Mouse (Mus musculus): Measurements from ENCODE around the gene Mlh1. TPM values are rescaled to one million over a fixed set of nuclear protein-coding genes. Genes with fewer than 3 reads are reported as not detected.

Gene Mlh1
- total RNA-seq, 1 experiment from 2014 or later, result 20.9 TPM

DNA sequence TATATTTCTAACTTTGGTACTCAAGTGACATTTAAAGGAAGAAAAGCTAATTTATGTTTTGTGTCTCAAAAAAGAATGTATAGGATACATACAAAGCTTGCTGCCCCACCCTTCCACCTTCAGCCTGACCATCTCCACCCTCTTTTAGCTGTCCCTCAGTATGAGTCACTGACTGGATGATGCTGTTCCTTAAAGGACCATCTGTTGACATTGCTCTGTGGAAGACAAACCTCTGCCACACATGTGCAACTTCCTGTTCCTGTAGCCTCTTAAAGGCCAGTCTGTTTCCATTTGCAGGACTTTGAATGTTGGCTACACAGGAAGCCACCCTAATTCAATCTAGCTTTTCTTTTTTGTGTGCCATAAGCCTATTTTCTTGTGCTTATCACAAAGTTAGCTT lies 55.2 kb downstream of the Mlh1 start:
- no peak for DNase-seq

DNA sequence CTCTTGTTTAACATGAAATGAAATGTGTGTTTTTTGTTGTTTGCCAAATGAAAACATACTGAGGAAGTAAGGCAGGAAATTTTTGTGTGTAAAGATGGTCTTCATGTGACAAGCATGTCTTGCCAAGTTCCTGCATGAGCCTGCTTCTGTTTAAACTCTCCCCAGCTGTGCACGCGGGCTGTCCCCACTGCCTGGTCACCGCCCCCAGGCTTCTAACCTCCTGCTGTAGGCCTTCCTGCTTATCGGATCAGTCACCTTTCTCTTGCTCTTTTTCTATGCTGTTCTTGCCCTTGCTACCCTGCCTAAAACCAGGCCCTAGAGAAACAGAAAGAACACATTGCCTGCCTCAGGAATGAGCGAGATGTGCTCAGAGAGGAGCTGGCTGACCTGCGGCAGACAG lies 58.1 kb downstream of the Mlh1 start:
- DNase-seq, result no peak

DNA sequence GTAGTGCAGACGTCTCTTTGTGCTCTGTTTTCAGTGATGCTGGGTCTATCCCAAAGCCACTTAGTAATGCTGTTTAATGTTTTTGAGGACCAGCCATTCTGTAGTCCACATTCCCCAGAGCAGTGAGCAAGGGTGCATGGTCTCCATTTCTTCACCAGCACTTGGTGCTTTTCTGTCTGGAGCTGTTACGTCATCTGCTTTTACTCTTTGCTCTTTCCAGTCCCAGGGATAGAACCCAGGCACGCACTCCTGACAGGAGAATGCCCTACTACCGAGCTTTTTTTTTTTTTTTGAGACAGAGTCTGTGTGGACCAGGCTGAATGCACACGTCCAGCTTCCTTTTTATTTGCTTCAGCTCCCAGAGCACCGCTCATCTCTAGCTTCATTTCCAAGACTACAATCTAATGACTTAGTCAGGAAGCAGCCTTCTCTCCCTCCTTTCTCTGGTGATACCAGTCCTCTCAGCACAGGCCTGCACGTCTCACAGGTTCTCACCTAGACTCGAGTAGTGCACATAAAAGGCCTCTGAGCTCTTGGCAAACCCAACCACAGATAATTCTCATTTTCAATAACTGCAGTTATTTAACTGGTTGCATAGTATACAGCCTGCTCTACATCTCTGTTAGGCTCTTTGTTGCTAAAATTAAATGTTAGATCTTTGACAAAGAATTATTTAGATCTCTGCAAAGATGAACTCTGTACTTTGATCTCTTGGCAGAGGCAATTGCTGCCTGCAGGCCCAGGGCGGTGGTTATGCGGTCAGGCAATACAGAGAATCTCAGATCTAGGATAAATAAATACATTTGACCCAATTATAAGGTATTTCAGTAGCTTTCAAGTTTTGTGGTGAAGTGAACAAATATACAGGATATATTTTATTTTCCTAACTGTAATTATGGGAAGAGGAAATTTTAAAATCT lies 60.2 kb downstream of the Mlh1 start:
- DNase-seq, result no peak

DNA sequence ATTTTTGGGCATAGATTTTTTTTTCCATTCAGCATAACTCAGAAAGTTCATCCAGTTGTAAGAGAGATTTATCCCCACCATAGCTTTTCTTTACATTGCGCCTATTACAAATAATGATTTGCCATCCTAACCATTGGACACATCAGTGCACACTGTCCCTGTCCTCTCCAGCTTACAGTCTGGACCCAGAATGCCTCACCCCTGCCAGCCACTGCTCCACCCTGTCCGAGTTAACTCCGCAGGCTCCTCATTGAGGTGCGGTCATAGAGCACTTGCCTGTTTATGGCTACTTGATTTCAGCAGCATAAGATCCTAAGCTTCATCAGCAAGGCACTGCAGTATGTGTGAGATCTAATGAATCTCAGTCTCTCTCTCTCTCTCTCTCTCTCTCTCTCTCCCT lies 61.2 kb downstream of the Mlh1 start:
- DNase-seq, result no peak

DNA sequence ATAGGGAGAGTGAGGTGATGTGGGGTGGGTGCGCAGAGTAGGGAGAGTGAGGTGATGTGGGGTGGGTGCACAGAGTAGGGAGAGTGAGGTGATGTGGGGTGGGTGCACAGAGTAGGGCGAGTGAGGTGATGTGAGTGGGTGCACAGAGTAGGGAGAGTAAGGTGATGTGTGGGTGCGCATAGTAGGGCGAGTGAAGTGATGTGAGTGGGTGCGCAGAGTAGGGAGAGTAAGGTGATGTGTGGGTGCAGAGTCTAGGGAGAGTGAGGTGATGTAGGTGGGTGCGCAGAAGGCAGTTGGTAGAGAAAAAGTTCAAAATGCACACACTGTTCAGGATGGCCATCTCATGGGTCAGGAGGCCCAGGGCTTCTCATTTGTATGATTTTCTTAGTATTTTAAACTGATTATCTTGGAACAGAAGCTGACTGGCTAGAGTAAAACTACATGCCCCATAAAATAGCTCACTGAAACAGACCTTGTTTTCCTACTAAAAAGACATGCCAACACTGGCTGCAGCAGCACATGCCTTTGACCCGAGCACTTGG lies 62.4 kb downstream of the Mlh1 start:
- no peak for DNase-seq

DNA sequence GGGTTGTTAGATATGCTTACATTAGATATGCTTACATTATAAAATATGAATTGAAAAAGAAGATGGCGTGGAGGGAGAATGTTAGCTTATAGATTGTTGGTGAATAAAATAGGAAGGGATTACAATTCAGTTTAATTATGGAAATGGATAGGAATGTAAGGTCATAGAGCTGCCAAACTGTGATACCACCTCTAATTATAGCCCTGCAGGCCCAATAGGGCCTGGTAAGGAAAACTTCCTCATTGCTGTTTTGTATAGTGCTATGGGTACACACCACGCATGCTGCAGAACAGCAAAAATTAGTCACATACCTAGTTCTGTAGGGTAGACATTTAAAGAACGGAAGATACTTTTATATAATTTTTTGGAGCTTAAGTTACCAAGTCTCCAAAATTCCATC lies 63.4 kb downstream of the Mlh1 start:
- no peak for DNase-seq

DNA sequence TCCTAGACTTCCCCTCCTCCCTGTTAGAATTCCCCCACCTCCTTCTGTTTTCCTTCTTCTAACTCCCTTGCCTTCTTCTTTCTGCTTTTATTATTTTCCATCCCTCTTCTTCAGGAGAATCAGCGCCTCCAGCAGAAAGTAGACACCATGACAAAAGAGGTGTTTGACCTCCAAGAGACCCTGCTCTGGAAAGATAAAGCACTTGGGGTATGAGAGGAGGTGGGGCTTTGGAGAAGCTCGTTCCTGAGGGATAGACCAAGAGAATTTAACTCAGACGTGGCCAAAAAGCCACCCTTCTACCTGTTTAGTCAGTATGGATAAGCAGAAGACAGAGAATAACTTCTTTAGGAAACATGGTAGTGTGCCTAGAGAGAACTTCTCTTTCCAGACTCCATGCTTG lies 63.9 kb downstream of the Mlh1 start:
- DNase-seq, result no peak

DNA sequence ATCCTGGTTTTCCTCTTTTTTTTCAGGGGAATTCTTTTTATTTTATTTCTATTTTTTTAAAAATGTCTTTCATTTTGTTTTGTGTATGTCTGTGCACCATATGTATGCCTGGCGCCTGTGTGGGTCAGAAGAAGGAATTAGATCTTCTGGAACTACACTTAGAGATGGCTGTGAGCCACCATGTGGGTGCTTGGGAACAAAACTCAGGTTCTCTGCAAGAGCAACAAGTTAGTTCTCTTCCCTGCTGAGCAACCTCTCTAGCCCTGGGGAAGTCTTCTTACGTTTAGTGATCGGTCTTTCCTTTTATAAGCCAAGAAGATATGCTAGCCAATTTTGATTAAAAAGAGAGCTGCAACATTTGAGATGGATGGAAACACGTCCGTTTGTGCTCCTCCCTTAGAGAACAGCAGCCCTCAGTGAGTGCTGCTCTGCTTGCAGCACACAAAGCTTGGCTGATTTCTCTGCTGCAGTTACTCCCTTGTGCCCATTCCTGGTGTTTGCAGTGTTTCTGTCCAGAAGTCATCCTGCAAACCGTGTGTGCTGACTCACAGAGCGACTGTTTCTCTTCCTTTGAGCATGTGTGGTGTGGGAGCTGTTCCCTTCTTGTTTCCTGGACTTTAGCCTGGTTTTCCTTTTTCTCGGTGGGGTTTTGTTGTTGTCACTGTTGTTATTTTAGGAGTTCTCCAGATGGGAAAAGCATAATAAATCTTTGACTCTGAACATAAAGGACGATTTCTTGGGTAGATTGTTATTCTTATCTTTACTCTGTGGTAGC lies 66.8 kb downstream of the Mlh1 start:
- DNase-seq, result no peak

DNA sequence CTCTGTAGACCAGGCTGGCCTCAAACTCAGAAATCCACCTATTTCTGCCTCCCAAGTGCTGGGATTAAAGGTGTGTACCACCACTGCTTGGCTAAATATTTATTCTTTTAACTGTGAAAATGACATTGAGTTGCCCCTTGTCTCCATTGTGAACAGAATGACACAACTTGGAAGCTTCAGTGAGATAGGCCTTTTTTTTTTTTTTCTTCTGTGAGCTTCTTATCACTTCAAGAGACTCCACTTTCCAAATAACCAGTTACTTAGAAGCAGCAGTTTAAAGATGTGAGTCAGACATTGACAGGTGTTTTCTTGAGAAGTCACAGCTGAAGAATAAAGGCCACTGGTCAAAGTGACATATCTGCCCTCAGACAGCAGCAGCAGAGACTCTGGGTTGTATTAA lies 71.4 kb downstream of the Mlh1 start:
- no peak for DNase-seq

DNA sequence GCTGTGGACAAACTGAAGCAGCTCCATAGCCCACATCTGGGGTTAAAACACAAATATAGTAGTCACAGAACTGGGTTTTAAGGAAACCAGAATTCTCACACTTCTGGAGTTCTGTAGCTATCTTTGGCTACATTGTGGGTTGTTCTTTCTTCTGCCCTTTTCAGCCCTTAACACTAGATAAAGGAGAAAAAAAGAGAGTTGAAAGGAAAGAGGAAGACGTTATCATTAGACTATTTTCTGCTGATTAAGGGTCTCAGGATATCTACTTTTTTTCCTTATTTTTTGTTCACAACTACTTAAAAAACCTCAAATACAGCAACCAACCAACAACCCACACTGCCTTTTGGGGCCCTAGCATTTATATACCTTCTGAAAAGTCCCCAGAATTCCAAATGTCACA lies 73.3 kb downstream of the Mlh1 start:
- DNase-seq, result no peak

DNA sequence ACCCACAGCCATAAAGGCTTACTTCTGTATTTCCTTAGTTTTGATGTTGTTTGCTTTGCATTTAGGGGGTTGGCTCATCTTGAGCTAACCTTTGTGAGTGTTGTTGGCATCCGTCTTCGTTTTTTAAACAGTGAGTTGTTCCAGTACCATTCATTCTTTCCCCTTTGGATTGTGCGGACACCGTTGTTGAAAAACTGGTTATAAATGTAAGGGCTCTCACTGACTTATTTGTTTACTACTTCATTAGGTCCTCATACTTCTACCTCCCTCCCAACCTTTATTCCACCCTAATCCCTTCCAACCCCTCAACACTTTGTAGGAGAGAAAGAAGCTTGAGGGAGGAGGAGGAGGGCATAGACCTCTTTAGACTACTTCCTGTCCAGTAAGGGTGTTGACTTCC lies 73.9 kb downstream of the Mlh1 start:
- no peak for DNase-seq

DNA sequence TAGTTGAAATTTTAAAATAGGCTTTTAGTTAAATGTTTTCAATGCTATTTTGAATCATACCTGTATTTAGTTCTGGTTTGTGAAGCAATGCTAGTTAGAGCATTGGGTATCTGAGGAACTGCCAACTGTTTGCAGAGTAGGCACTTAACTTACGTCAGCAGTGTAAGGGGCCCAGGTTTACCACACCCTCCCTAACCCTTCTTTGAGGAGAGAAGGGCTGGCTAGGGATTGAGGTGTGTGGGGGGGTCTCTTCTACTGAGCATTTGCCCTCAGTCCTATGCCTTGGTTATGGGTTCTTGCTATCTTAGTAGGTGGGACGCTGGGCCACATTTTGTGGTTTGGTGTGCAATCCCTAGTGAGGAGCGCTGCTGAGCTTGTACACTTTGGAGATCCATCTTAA lies 74.5 kb downstream of the Mlh1 start:
- DNase-seq, result no peak

DNA sequence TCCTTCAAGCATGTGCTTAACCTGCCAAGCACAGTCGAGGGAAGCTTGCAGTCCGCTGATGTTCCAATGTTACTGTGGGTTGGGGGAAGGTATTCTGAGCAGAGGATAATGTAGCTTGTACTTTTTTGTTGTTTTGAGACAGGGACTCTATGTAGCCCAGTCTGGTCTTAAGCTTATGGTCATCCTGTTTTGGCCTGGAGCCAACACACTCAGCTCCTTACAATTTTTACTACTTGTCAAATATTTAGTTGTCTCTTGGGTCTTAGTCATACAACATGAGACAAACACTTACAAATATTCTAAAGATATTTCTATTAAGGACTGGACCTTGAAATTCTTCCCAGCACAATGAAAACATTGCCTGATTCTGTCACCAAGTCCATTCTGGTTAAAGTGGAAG lies 78.4 kb downstream of the Mlh1 start:
- no peak for DNase-seq

DNA sequence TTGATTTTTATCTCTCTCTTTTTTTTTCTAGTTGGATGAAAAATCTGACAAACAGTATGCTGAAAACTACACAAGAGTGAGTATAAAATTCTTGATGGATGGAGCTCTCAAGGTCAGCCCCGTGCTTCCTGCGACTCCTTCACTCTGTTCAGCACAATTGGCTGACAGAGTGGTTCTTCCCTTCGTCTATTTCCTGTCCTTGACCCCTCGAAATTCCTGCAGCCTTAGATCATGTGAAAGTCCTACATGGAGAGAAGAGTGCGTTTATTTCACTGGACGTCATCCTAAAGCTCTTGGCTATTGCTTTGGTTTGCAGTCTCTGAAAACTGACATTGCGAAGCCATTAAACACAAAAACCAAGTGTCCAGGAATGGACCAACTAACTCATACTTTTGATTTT lies 82.9 kb downstream of the Mlh1 start:
- peak; percentile 36 for DNase-seq

DNA sequence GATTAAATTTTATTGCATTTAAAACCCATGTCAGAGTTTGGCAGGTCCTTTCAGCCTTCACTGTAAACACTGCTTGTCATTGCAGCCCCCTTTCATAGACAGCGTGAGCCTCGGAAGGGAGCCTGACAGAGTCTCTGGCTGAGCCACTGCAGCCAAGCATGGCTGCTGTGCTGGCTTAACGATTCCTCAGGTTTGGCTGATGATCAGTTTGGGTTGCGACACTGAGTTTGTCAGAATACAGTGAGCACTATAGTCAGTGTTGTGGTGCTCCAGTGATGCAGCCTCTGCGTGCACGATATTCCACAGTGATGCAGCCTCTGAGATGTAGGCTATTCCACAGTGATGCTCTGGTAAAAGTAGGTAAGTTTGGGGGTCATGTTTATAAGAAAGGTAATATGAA lies 84.7 kb downstream of the Mlh1 start:
- DNase-seq, result peak; percentile 22

DNA sequence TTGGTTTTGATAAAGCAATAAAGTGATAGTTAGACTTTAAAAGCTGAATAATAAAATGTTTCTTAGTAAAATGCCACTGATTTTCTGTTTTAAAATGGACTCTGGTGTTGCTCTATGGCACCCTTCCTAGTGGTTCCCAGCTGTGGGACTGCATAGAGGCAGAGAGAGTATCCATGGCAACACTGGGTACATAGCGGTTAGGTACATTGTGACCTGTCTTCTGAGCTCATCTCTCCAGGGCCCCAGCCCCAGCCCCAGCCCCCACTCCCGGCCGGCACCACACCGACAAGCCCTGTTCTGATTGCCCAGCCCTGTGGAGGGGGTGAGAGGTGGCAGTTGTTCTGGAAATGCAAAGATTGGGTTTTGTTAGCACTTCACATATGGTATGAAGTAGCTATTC lies 86.7 kb downstream of the Mlh1 start:
- DNase-seq, result no peak

DNA sequence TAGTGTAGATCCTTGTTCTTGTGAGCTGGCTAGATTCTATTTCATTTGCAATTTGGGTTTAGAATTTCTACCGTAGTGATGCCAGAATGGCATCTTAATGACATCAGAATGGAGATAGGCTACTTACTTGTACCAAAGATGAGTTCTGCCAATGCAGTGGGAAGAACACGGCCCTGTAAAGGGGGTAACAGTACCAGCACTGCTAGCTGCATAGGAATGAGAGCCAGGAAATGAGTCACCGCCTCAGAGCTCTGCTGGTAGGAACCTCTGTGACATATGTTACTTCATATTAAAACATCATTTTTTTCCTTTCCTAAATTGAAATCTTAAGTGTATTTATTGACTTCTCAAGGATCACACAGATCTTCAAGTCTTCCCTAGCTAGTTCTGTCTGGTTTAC lies 89.4 kb downstream of the Mlh1 start:
- DNase-seq, result no peak

DNA sequence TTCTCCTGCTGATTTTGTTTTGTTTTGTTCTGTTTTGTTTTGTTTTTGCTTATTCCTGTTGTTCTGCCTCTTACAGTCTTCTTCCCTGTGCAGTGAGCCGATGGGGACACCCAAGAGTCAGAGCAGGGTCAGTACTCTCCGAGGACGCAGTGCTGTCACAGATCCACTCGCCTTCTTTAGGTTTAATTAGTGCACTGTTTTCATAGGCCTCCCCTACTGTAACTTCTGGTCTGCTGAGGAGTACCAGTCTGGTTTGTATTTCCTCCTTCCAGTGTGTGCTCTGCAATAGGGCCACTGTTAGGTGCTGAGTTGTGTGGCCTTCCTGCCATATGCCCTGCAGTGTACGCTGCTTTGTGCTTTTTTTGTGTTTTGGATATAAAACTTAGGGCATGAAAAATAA lies 92.6 kb downstream of the Mlh1 start:
- no peak for DNase-seq

Other genes with a start within 250 kb of the Mlh1 start
- 5.5 and 8.9 TPM in 2 replicates for gene Ccrl2, start 214.3 kb downstream of the Mlh1 start, total RNA-seq (2021)
- gene Lrrfip2, start 154.2 kb downstream of the Mlh1 start, total RNA-seq (2021), result 48.5 and 54.5 TPM in 2 replicates
- 36.3 and 39.8 TPM in 2 replicates for gene Epm2aip1, start 138 bp upstream of the Mlh1 start, total RNA-seq (2021)
- gene Trank1, start 39.9 kb upstream of the Mlh1 start, total RNA-seq (2021), result 56.4 and 61.0 TPM in 2 replicates
- gene Dclk3, start 167.3 kb upstream of the Mlh1 start, total RNA-seq (2021), result 1.2 and 1.5 TPM in 2 replicates

Data from adrenal gland, postnatal 14 days (tissue).